Mouse (Mus musculus): ENCODE data around the gene Mrps15. TPM values are rescaled to one million over a fixed set of nuclear protein-coding genes. Genes with fewer than 3 reads are reported as not detected.

Mrps15 gene
- polyA plus RNA-seq (2014; fragmentation: Nextera tagmentation; extraction: Ambion mirVana) = 137 and 148 TPM in 2 replicates

- Histone ChIP-seq H3K9me3 (ENCODE audit: control insufficient read depth, low read depth, low read length) (no peaks in the 10 kb centered on the region), H3K4me1 (ENCODE audit: control insufficient read depth, insufficient read depth, low read length) (0 out of 2 replicates have a peak, but pooled peaks cover 3% of the 10 kb centered on the region), H3K9ac (replicated peaks; ENCODE audit: low read depth, low read length) (peak within 1 kb of the TSS; percentile 47), H3K36me3 (ENCODE audit: control insufficient read depth, insufficient read depth, low read length) (peaks cover 16% of the 10 kb centered on the region), H3K27ac (ENCODE audit: low read length) (peak within 1 kb of the TSS; percentile 23; the same call in 1 of the 2 replicates), H3K4me2 (replicated peaks; ENCODE audit: low read depth, low read length) (peak within 1 kb of the TSS; percentile 82), H3K27me3 (ENCODE audit: control insufficient read depth, insufficient read depth, low read length) (no peaks in the 10 kb centered on the region), H3K4me3 (ENCODE audit: low read depth, low read length) (peak within 1 kb of the TSS; percentile 72)
- ATAC-seq (ENCODE audit: insufficient number of reproducible peaks, insufficient read depth, low FRiP score, low read depth) = peak; percentile 95
- under 1% methylated on average over 56 of the region's 56 CpGs for WGBS
Measured at GRCm38 (mm10) chr4:126046851-126047585, at the start of gene Mrps15. Gene Mrps15 (plus strand): TSS chr4:126046925.

- H3K36me3 ChIP-seq (ENCODE audit: control insufficient read depth, insufficient read depth, low read length) = no peaks in the 10 kb centered on the region
- H3K9me3 ChIP-seq (ENCODE audit: control insufficient read depth, low read depth, low read length) = 0 out of 2 replicates have a peak, but pooled peaks cover 4% of the 10 kb centered on the region
- no peak overlapping the region for H3K4me3 ChIP-seq (ENCODE audit: low read depth, low read length)
- ATAC-seq (ENCODE audit: insufficient number of reproducible peaks, insufficient read depth, low FRiP score, low read depth) = no peak
- no peaks in the 10 kb centered on the region for H3K27me3 ChIP-seq (ENCODE audit: control insufficient read depth, insufficient read depth, low read length)
- H3K4me1 ChIP-seq (ENCODE audit: control insufficient read depth, insufficient read depth, low read length) = no peaks in the 10 kb centered on the region
- no peak overlapping the region for H3K4me2 ChIP-seq (replicated peaks; ENCODE audit: low read depth, low read length)
- H3K9ac ChIP-seq (replicated peaks; ENCODE audit: low read depth, low read length) = no peak overlapping the region
- 91% methylated on average over 2 of the region's 2 CpGs for WGBS
- no peak overlapping the region for H3K27ac ChIP-seq (ENCODE audit: low read length)
Measured at GRCm38 (mm10) chr4:125997826-125998225, 48.9 kb upstream of the Mrps15 start.

GRCm38 (mm10) chr4:126001311-126002199 lies 45.2 kb upstream of the Mrps15 start:
- Histone ChIP-seq H3K27ac (ENCODE audit: low read length) (no peak overlapping the region), H3K9ac (replicated peaks; ENCODE audit: low read depth, low read length) (no peak overlapping the region), H3K4me2 (replicated peaks; ENCODE audit: low read depth, low read length) (no peak overlapping the region), H3K27me3 (ENCODE audit: control insufficient read depth, insufficient read depth, low read length) (no peaks in the 10 kb centered on the region), H3K4me1 (ENCODE audit: control insufficient read depth, insufficient read depth, low read length) (no peaks in the 10 kb centered on the region), H3K9me3 (ENCODE audit: control insufficient read depth, low read depth, low read length) (0 out of 2 replicates have a peak, but pooled peaks cover 4% of the 10 kb centered on the region), H3K36me3 (ENCODE audit: control insufficient read depth, insufficient read depth, low read length) (no peaks in the 10 kb centered on the region), H3K4me3 (ENCODE audit: low read depth, low read length) (no peak overlapping the region)
- WGBS = 82% methylated on average over 12 of the region's 12 CpGs
- ATAC-seq (ENCODE audit: insufficient number of reproducible peaks, insufficient read depth, low FRiP score, low read depth) = no peak

GRCm38 (mm10) chr4:126017676-126018332 lies 28.9 kb upstream of the Mrps15 start:
- Histone ChIP-seq H3K27ac (ENCODE audit: low read length) (no peak overlapping the region), H3K4me2 (replicated peaks; ENCODE audit: low read depth, low read length) (no peak overlapping the region), H3K9me3 (ENCODE audit: control insufficient read depth, low read depth, low read length) (no peaks in the 10 kb centered on the region), H3K9ac (replicated peaks; ENCODE audit: low read depth, low read length) (no peak overlapping the region), H3K4me1 (ENCODE audit: control insufficient read depth, insufficient read depth, low read length) (no peaks in the 10 kb centered on the region), H3K27me3 (ENCODE audit: control insufficient read depth, insufficient read depth, low read length) (no peaks in the 10 kb centered on the region), H3K4me3 (ENCODE audit: low read depth, low read length) (no peak overlapping the region), H3K36me3 (ENCODE audit: control insufficient read depth, insufficient read depth, low read length) (no peaks in the 10 kb centered on the region)
- 75% methylated on average over 7 of the region's 7 CpGs for WGBS
- ATAC-seq (ENCODE audit: insufficient number of reproducible peaks, insufficient read depth, low FRiP score, low read depth) = no peak

- Histone ChIP-seq H3K9ac (replicated peaks; ENCODE audit: low read depth, low read length) (no peak overlapping the region), H3K9me3 (ENCODE audit: control insufficient read depth, low read depth, low read length) (no peaks in the 10 kb centered on the region), H3K4me3 (ENCODE audit: low read depth, low read length) (no peak overlapping the region), H3K4me2 (replicated peaks; ENCODE audit: low read depth, low read length) (no peak overlapping the region), H3K4me1 (ENCODE audit: control insufficient read depth, insufficient read depth, low read length) (no peaks in the 10 kb centered on the region), H3K27ac (ENCODE audit: low read length) (no peak overlapping the region), H3K36me3 (ENCODE audit: control insufficient read depth, insufficient read depth, low read length) (no peaks in the 10 kb centered on the region), H3K27me3 (ENCODE audit: control insufficient read depth, insufficient read depth, low read length) (no peaks in the 10 kb centered on the region)
- 81% methylated on average over 11 of the region's 11 CpGs for WGBS
- no peak for ATAC-seq (ENCODE audit: insufficient number of reproducible peaks, insufficient read depth, low FRiP score, low read depth)
Measured at GRCm38 (mm10) chr4:126018966-126019538, 27.7 kb upstream of the Mrps15 start.

GRCm38 (mm10) chr4:126024303-126024900 lies 22.3 kb upstream of the Mrps15 start, which contains the start of gene Csf3r:
Gene Csf3r (plus strand): TSS chr4:126024550.
- Histone ChIP-seq H3K4me3 (ENCODE audit: low read depth, low read length) (no peak within 1 kb of the TSS), H3K36me3 (ENCODE audit: control insufficient read depth, insufficient read depth, low read length) (no peaks in the 10 kb centered on the region), H3K9me3 (ENCODE audit: control insufficient read depth, low read depth, low read length) (no peaks in the 10 kb centered on the region), H3K4me2 (replicated peaks; ENCODE audit: low read depth, low read length) (no peak within 1 kb of the TSS), H3K27ac (ENCODE audit: low read length) (no peak within 1 kb of the TSS), H3K4me1 (ENCODE audit: control insufficient read depth, insufficient read depth, low read length) (no peaks in the 10 kb centered on the region), H3K9ac (replicated peaks; ENCODE audit: low read depth, low read length) (no peak within 1 kb of the TSS), H3K27me3 (ENCODE audit: control insufficient read depth, insufficient read depth, low read length) (no peaks in the 10 kb centered on the region)
- 42% methylated on average over 16 of the region's 16 CpGs for whole genome bisulfite sequencing
- no peak for ATAC-seq (ENCODE audit: insufficient number of reproducible peaks, insufficient read depth, low FRiP score, low read depth)

- H3K4me1 ChIP-seq (ENCODE audit: control insufficient read depth, insufficient read depth, low read length) = no peaks in the 10 kb centered on the region
- H3K9me3 ChIP-seq (ENCODE audit: control insufficient read depth, low read depth, low read length) = no peaks in the 10 kb centered on the region
- WGBS = 75% methylated on average over 5 of the region's 5 CpGs
- H3K4me3 ChIP-seq (ENCODE audit: low read depth, low read length) = no peak overlapping the region
- H3K27me3 ChIP-seq (ENCODE audit: control insufficient read depth, insufficient read depth, low read length) = no peaks in the 10 kb centered on the region
- no peak overlapping the region for H3K9ac ChIP-seq (replicated peaks; ENCODE audit: low read depth, low read length)
- H3K36me3 ChIP-seq (ENCODE audit: control insufficient read depth, insufficient read depth, low read length) = no peaks in the 10 kb centered on the region
- no peak overlapping the region for H3K4me2 ChIP-seq (replicated peaks; ENCODE audit: low read depth, low read length)
- no peak overlapping the region for H3K27ac ChIP-seq (ENCODE audit: low read length)
- ATAC-seq (ENCODE audit: insufficient number of reproducible peaks, insufficient read depth, low FRiP score, low read depth) = no peak
Measured at GRCm38 (mm10) chr4:126025801-126026200, 20.9 kb upstream of the Mrps15 start.

Data from stomach, embryonic 14.5 days (tissue).